Mouse (Mus musculus) MEL (cell line): Measurements from ENCODE around the gene Elmsan1. TPM values are rescaled to one million over a fixed set of nuclear protein-coding genes. Genes with fewer than 3 reads are reported as not detected.
A peak's percentile ranks its signal among the peaks of the same experiment; 100 is the strongest.

Experiments
- DNase-seq: peaks from one replicate; pipeline ENCODE4 v3.0.0; 2011; ENCODE audit warnings: low read depth, low spot score
- H3K27ac ChIP-seq: 2 replicates; pipeline ENCODE4 v1.5.1; 2012; ENCODE audit warnings: low read depth, mild to moderate bottlenecking, control low read depth, low read length, moderate library complexity; ENCODE audit not compliant: control insufficient read depth
- H3K27me3 ChIP-seq, 2 experiments: fragments of 150-350 bp in 1 of 2; sonication (generic) in 1 of 2; 2 replicates each; pipeline ENCODE4 v1.6.1; 2012; ENCODE audit warnings: low read length in 2 of 2, mild to moderate bottlenecking in 2 of 2, improper control_type of control experiment in 1 of 2, moderate library complexity in 1 of 2; ENCODE audit not compliant: insufficient read depth in 2 of 2, control insufficient read depth in 1 of 2
- H3K36me3 ChIP-seq, 2 experiments: 2 replicates each; pipeline ENCODE4 v1.6.1; 2012 to 2014; ENCODE audit warnings: low read length in 2 of 2, improper control_type of control experiment in 1 of 2, inconsistent platforms in 1 of 2, mild to moderate bottlenecking in 1 of 2; ENCODE audit not compliant: insufficient read depth in 2 of 2, control insufficient read depth in 1 of 2
- H3K4me1 ChIP-seq, 2 experiments: fragments of 150-350 bp in 1 of 2; sonication (generic) in 1 of 2; 2 replicates each; pipeline ENCODE4 v1.6.1; 2012; ENCODE audit warnings: low read length in 2 of 2, improper control_type of control experiment in 1 of 2, mild to moderate bottlenecking in 1 of 2; ENCODE audit not compliant: insufficient read depth in 2 of 2, control insufficient read depth in 1 of 2
- H3K4me3 ChIP-seq, 2 experiments: fragments of 150-350 bp in 1 of 2; sonication (generic) in 1 of 2; 2 replicates each; pipeline ENCODE4 v1.5.1; 2012; ENCODE audit warnings: low read depth in 2 of 2, low read length in 2 of 2, mild to moderate bottlenecking in 2 of 2, moderate library complexity in 2 of 2, control low read depth in 1 of 2, improper control_type of control experiment in 1 of 2; ENCODE audit not compliant: control insufficient read depth in 1 of 2, insufficient read depth in 1 of 2
- H3K79me2 ChIP-seq: 2 replicates; pipeline ENCODE4 v1.6.1; 2012; ENCODE audit warnings: mild to moderate bottlenecking, low read length, moderate library complexity; ENCODE audit not compliant: control insufficient read depth, poor library complexity, insufficient read depth
- H3K9ac ChIP-seq: 2 replicates; pipeline ENCODE4 v1.6.1; 2012; ENCODE audit warnings: low read depth, mild to moderate bottlenecking, control low read depth, low read length, moderate library complexity; ENCODE audit not compliant: control insufficient read depth, poor library complexity, severe bottlenecking
- H3K9me3 ChIP-seq: fragments of 150-350 bp; sonication (generic); replicated peaks from 2 replicates; pipeline ENCODE4 v1.6.1; 2012; ENCODE audit warnings: mild to moderate bottlenecking, low read length, improper control_type of control experiment, moderate library complexity; ENCODE audit not compliant: insufficient read depth
- E2F4 ChIP-seq: IDR thresholded peaks from 2 replicates; pipeline ENCODE4 v1.6.1; 2011; ENCODE audit warnings: low read depth, low read length, improper control_type of control experiment, borderline replicate concordance
- EP300 ChIP-seq, 2 experiments: IDR thresholded peaks; 2 replicates each; pipeline ENCODE4 v1.6.1; 2011; ENCODE audit warnings: improper control_type of control experiment in 2 of 2, low read length in 2 of 2, low read depth in 1 of 2, mild to moderate bottlenecking in 1 of 2
- GABPA ChIP-seq: IDR thresholded peaks from 2 replicates; pipeline ENCODE4 v1.6.1; 2012; ENCODE audit warnings: low read depth, mild to moderate bottlenecking, inconsistent platforms, low read length, improper control_type of control experiment, moderate library complexity
- GATA1 ChIP-seq: IDR thresholded peaks from 2 replicates; pipeline ENCODE4 v1.6.1; 2011; ENCODE audit warnings: low read depth, low read length, improper control_type of control experiment
- HCFC1 ChIP-seq: IDR thresholded peaks from 2 replicates; pipeline ENCODE4 v1.6.1; 2012; ENCODE audit warnings: low read depth, mild to moderate bottlenecking, inconsistent platforms, low read length, improper control_type of control experiment, moderate library complexity
- JUND ChIP-seq: IDR thresholded peaks from 2 replicates; pipeline ENCODE4 v1.6.1; 2011; ENCODE audit warnings: low read depth, mild to moderate bottlenecking, improper control_type of control experiment, low read length
- MAFK ChIP-seq: IDR thresholded peaks from 2 replicates; pipeline ENCODE4 v1.6.1; 2011; ENCODE audit warnings: low read depth, mild to moderate bottlenecking, low read length, improper control_type of control experiment, borderline replicate concordance
- NRF1 ChIP-seq: IDR thresholded peaks from 2 replicates; pipeline ENCODE4 v1.6.1; 2014; ENCODE audit warnings: low read depth, mild to moderate bottlenecking, inconsistent platforms, low read length, improper control_type of control experiment, moderate library complexity; ENCODE audit not compliant: poor library complexity, insufficient read depth, severe bottlenecking
- POLR2AphosphoS2 ChIP-seq: IDR thresholded peaks from 2 replicates; pipeline ENCODE4 v1.6.1; 2011; ENCODE audit warnings: low read length, improper control_type of control experiment
- SIN3A ChIP-seq: IDR thresholded peaks from 2 replicates; pipeline ENCODE4 v1.6.1; 2012; ENCODE audit warnings: low read length, improper control_type of control experiment, inconsistent platforms
- TAL1 ChIP-seq: IDR thresholded peaks from 2 replicates; pipeline ENCODE4 v1.6.1; 2012; ENCODE audit warnings: mild to moderate bottlenecking, inconsistent platforms, low read length, moderate library complexity, mixed read lengths
- UBTF ChIP-seq: IDR thresholded peaks from 2 replicates; pipeline ENCODE4 v1.6.1; 2012; ENCODE audit warnings: low read depth, mild to moderate bottlenecking, inconsistent platforms, low read length, improper control_type of control experiment, moderate library complexity, borderline replicate concordance; ENCODE audit not compliant: insufficient read depth
- USF1 ChIP-seq: IDR thresholded peaks from 2 replicates; pipeline ENCODE4 v1.6.1; 2014; ENCODE audit warnings: low read depth, mild to moderate bottlenecking, inconsistent platforms, low read length, improper control_type of control experiment, moderate library complexity
- USF2 ChIP-seq, 2 experiments: IDR thresholded peaks; 2 replicates each; pipeline ENCODE4 v1.6.1; 2011 to 2012; ENCODE audit warnings: improper control_type of control experiment in 2 of 2, low read length in 2 of 2, borderline replicate concordance in 1 of 2, inconsistent platforms in 1 of 2, low read depth in 1 of 2, mild to moderate bottlenecking in 1 of 2; ENCODE audit not compliant: insufficient read depth in 1 of 2
- ZC3H11A ChIP-seq: IDR thresholded peaks from 2 replicates; pipeline ENCODE4 v1.6.1; 2012; ENCODE audit warnings: low read depth, mild to moderate bottlenecking, inconsistent platforms, low read length, improper control_type of control experiment
- ZKSCAN1 ChIP-seq: IDR thresholded peaks from 2 replicates; pipeline ENCODE4 v1.6.1; 2012; ENCODE audit warnings: low read depth, mild to moderate bottlenecking, inconsistent platforms, low read length, improper control_type of control experiment, moderate library complexity
- ZNF384 ChIP-seq: IDR thresholded peaks from 2 replicates; pipeline ENCODE4 v1.6.1; 2012; ENCODE audit warnings: low read depth, mild to moderate bottlenecking, inconsistent platforms, low read length, improper control_type of control experiment
- polyA plus RNA-seq, 2 experiments: library from polyadenylated mRNA; stranded (reverse) in 1 of 2; unstranded in 1 of 2; fragments of >175 nt in 1 of 2; fragments of >200 nt in 1 of 2; gene quantifications; 2 replicates each; pipeline versions ENCODE4 v1.2.1 to v1.2.4; 2012; ENCODE audit warnings: low replicate concordance in 2 of 2, low read depth in 1 of 2; ENCODE audit not compliant: insufficient read length in 2 of 2, insufficient read depth in 1 of 2, missing spikeins in 1 of 2
- total RNA-seq: library from RNA; depleted of rRNA; stranded (reverse); fragments of 300-350 nt; gene quantifications from 2 replicates; pipeline ENCODE4 v1.2.3, GENCODE M21; 2012

Elmsan1 gene
- total and polyA plus RNA-seq, 3 experiments: 7.7 to 25.3 TPM; not detected in 1

DNA sequence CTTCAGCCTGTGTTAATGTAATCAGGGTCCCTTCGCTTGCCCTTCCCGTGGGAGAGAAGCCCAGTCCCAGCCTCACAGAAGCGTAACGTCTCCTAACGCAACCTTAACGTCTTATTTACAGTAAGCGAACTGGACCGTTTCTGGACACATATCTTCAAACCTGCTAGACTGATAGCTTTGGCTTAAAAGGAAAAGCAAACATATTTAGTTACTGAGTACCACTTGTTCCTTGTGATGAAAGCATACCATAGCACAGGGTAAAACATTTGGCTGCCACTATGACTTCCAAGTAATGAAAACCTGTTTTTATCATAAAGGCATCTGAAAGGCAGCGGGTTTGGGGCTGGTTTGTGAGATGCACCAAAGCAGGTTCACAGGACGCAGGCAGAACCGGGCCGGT lies 92.8 kb downstream of the Elmsan1 start:
- H3K27me3 ChIP-seq: no peaks in the 10 kb centered on the region
- 0 out of 4 replicates have a peak, but pooled peaks cover 0 to 7% of the 10 kb centered on the region in 2 experiments for H3K4me1 ChIP-seq
- DNase-seq: no peak
- H3K9ac ChIP-seq: no peak overlapping the region
- no peaks in the 10 kb centered on the region for H3K9me3 ChIP-seq
- no peak overlapping the region for H3K27ac ChIP-seq
- no peak overlapping the region for H3K4me3 ChIP-seq
- TF ChIP-seq TAL1: no peak
- no peak for TF ChIP-seq GABPA
- no peak for TF ChIP-seq HCFC1
- TF ChIP-seq E2F4: no peak
- no peak for TF ChIP-seq UBTF
- no peak for TF ChIP-seq GATA1
- no peak for TF ChIP-seq NRF1
- no peak for TF ChIP-seq USF2 (IDR thresholded peaks at IDR 0.05; ENCODE audit: borderline replicate concordance in 1 of 2, insufficient read depth in 1 of 2, low read depth in 1 of 2, low read length in 2 of 2)
- TF ChIP-seq POLR2AphosphoS2: no peak
- TF ChIP-seq EP300 (IDR thresholded peaks at IDR 0.05; ENCODE audit: low read depth in 1 of 2, low read length in 2 of 2): no peak
- TF ChIP-seq USF1: no peak
- no peak for TF ChIP-seq ZKSCAN1
- no peak for TF ChIP-seq ZC3H11A
- TF ChIP-seq SIN3A: no peak
- no peak for TF ChIP-seq JUND
- TF ChIP-seq ZNF384: no peak
- H3K79me2 ChIP-seq: no peaks in the 10 kb centered on the region
- no peaks in the 10 kb centered on the region for H3K36me3 ChIP-seq

- DNase-seq: no peak
- no peak overlapping the region; a peak in 2 of 4 replicates for H3K4me3 ChIP-seq
- no peaks in the 10 kb centered on the region for H3K27me3 ChIP-seq
- H3K9me3 ChIP-seq: no peaks in the 10 kb centered on the region
- no peaks in the 10 kb centered on the region for H3K79me2 ChIP-seq
- H3K9ac ChIP-seq: no peak overlapping the region
- no peak overlapping the region for H3K27ac ChIP-seq
- TF ChIP-seq EP300 (IDR thresholded peaks at IDR 0.05; ENCODE audit: low read depth in 1 of 2, low read length in 2 of 2) (peak in 1 of 2 experiments; percentile 43; a peak in 1 of 4 replicates), GATA1 (peak; percentile 19; the same call in 1 of the 2 replicates), ZNF384 (peak; percentile 91), MAFK (no peak)
- TF ChIP-seq, all 39 proteins: peak for 3
- H3K4me1 ChIP-seq: peaks cover 3% of the 10 kb centered on the region in 2 experiments; a peak in 2 of 4 replicates
- H3K36me3 ChIP-seq: peaks cover 0 to 5% of the 10 kb centered on the region in 2 experiments; a peak in 2 of 4 replicates
These were observed 99.1 kb downstream of the Elmsan1 start for GRCm38 (mm10) chr12:84119584-84119983.
